Comparison of ENCODE assay signal across 19 mouse cellular contexts in genomic region chr5:150490821-150491220, GRCm38 (mm10). TPM values are rescaled to one million over a fixed set of nuclear protein-coding genes. Genes with fewer than 3 reads are reported as not detected.
DNase-seq lines count a peak whose midpoint lies in the region; ATAC-seq and TF ChIP-seq lines count a peak whose summit lies in the region.
"Had no signal": no experiment of that assay in that cellular context is flagged by ENCODE, and none has a peak within 500 bp of the region (broad histone marks: within the 10 kb centered on the region; RNA-seq: fewer than 3 reads in every experiment).

No protein-coding gene starts in this region.

- H3K4me3 ChIP-seq in intestine, embryonic 14.5 days (ENCODE audit: low read depth, low read length), result no peak overlapping the region; the same call in 1 of the 2 replicates
- no peak overlapping the region for H3K4me3 ChIP-seq in intestine, embryonic 15.5 days (replicated peaks)
- H3K4me3 ChIP-seq in lung, postnatal 0 days (ENCODE audit: low read depth, low read length), result no peak overlapping the region
- H3K4me3 ChIP-seq in forebrain, embryonic 16.5 days (replicated peaks; ENCODE audit: low read length), result no peak overlapping the region
- H3K4me3 ChIP-seq: heart, embryonic 13.5 days; neural tube, embryonic 13.5 days had no signal

- peak overlapping the region; percentile 6; the same call in 1 of the 2 replicates for H3K4me2 ChIP-seq in intestine, embryonic 14.5 days (ENCODE audit: low read length)
- H3K4me2 ChIP-seq in intestine, embryonic 15.5 days (replicated peaks), result no peak overlapping the region
- H3K4me2 ChIP-seq in lung, postnatal 0 days (replicated peaks; ENCODE audit: low read depth, low read length), result no peak overlapping the region
- H3K4me2 ChIP-seq in forebrain, embryonic 16.5 days (ENCODE audit: low read length), result no peak overlapping the region
- H3K4me2 ChIP-seq: heart, embryonic 13.5 days; neural tube, embryonic 13.5 days had no signal

- WGBS in intestine, embryonic 14.5 days, result 48% methylated on average over 8 of the region's 8 CpGs
- WGBS in intestine, embryonic 15.5 days, result 50% methylated on average over 8 of the region's 8 CpGs
- 53% methylated on average over 8 of the region's 8 CpGs for WGBS in lung, postnatal 0 days
- WGBS in forebrain, embryonic 16.5 days, result 80% methylated on average over 8 of the region's 8 CpGs

- no peak overlapping the region for H3K27ac ChIP-seq in intestine, embryonic 14.5 days (ENCODE audit: low read depth)
- H3K27ac ChIP-seq in intestine, embryonic 15.5 days, result no peak overlapping the region
- no peak overlapping the region for H3K27ac ChIP-seq in lung, postnatal 0 days (ENCODE audit: low read length)
- no peak overlapping the region for H3K27ac ChIP-seq in forebrain, embryonic 16.5 days (ENCODE audit: low read length)
- H3K27ac ChIP-seq: heart, embryonic 13.5 days; liver, embryonic 14.5 days; neural tube, embryonic 13.5 days had no signal

- no peak for ATAC-seq in intestine, embryonic 14.5 days (replicated peaks; ENCODE audit: low FRiP score, low TSS enrichment, low read depth)
- no peak; the same call in 1 of the 2 replicates for ATAC-seq in intestine, embryonic 15.5 days
- ATAC-seq in lung, postnatal 0 days, result no peak
- no peak for ATAC-seq in forebrain, embryonic 16.5 days
- ATAC-seq: midbrain, embryonic 16.5 days had no signal

- no peaks in the 10 kb centered on the region for H3K27me3 ChIP-seq in intestine, embryonic 14.5 days (replicated peaks; ENCODE audit: control insufficient read depth, insufficient read depth, low read length)
- H3K27me3 ChIP-seq in intestine, embryonic 15.5 days (replicated peaks), result no peaks in the 10 kb centered on the region
- no peaks in the 10 kb centered on the region for H3K27me3 ChIP-seq in lung, postnatal 0 days (replicated peaks; ENCODE audit: insufficient read depth, low read length)
- H3K27me3 ChIP-seq in forebrain, embryonic 16.5 days (replicated peaks; ENCODE audit: control insufficient read depth, insufficient read depth, low read length), result no peaks in the 10 kb centered on the region
- H3K27me3 ChIP-seq: heart, embryonic 13.5 days; neural tube, embryonic 13.5 days had no signal

- H3K9ac ChIP-seq in intestine, embryonic 14.5 days (ENCODE audit: low read length), result no peak overlapping the region
- H3K9ac ChIP-seq in intestine, embryonic 15.5 days, result no peak overlapping the region
- no peak overlapping the region for H3K9ac ChIP-seq in lung, postnatal 0 days (replicated peaks; ENCODE audit: low read depth)
- no peak overlapping the region for H3K9ac ChIP-seq in forebrain, embryonic 16.5 days (replicated peaks; ENCODE audit: low read depth, low read length)
- H3K9ac ChIP-seq: heart, embryonic 13.5 days; liver, embryonic 14.5 days; neural tube, embryonic 13.5 days had no signal

- no peak for DNase-seq in intestine, embryonic 14.5 days (ENCODE audit: low spot score)
- peak; percentile 24 for DNase-seq in lung, postnatal 0 days (ENCODE audit: low spot score)
- DNase-seq in lung, postnatal 25 days (ENCODE audit: low spot score), result no peak
- DNase-seq in forelimb bud, embryonic 11.5 days (ENCODE audit: low read depth, low spot score), result peak; percentile 64
- no peak for DNase-seq in right cerebral cortex, postnatal 10 days (ENCODE audit: low spot score in 2 of 2)
- DNase-seq: adrenal gland, adult 8-10 months; cerebellum, adult 2 months; gastrocnemius, postnatal 36 days; heart, postnatal 4 days; kidney, postnatal 36 days; thymus, postnatal 14 days had no signal

- no peaks in the 10 kb centered on the region for H3K4me1 ChIP-seq in intestine, embryonic 14.5 days (replicated peaks; ENCODE audit: control insufficient read depth, insufficient read depth, low read length)
- H3K4me1 ChIP-seq in intestine, embryonic 15.5 days (replicated peaks), result no peaks in the 10 kb centered on the region
- no peaks in the 10 kb centered on the region for H3K4me1 ChIP-seq in lung, postnatal 0 days (ENCODE audit: insufficient read depth, low read depth, low read length)
- H3K4me1 ChIP-seq in forebrain, embryonic 16.5 days (replicated peaks; ENCODE audit: control insufficient read depth, insufficient read depth, low read length), result no peaks in the 10 kb centered on the region
- H3K4me1 ChIP-seq: heart, embryonic 13.5 days; neural tube, embryonic 13.5 days had no signal

- TF ChIP-seq EP300 in lung, postnatal 0 days (IDR thresholded peaks at IDR 0.05), result no peak

- TF ChIP-seq CTCF in lung, postnatal 0 days (IDR thresholded peaks at IDR 0.05), result no peak

- no peaks in the 10 kb centered on the region for H3K9me3 ChIP-seq in intestine, embryonic 14.5 days (ENCODE audit: control insufficient read depth, low read length)
- H3K9me3 ChIP-seq in intestine, embryonic 15.5 days, result no peaks in the 10 kb centered on the region
- H3K9me3 ChIP-seq in lung, postnatal 0 days (ENCODE audit: low read length), result no peaks in the 10 kb centered on the region
- no peaks in the 10 kb centered on the region for H3K9me3 ChIP-seq in forebrain, embryonic 16.5 days (ENCODE audit: control insufficient read depth, low read length)
- H3K9me3 ChIP-seq: G1E; heart, embryonic 13.5 days; neural tube, embryonic 13.5 days had no signal

- H3K36me3 ChIP-seq in intestine, embryonic 14.5 days (ENCODE audit: control insufficient read depth, insufficient read depth, low read length), result no peaks in the 10 kb centered on the region
- H3K36me3 ChIP-seq in intestine, embryonic 15.5 days, result no peaks in the 10 kb centered on the region
- H3K36me3 ChIP-seq in lung, postnatal 0 days (ENCODE audit: insufficient read depth, low read length), result no peaks in the 10 kb centered on the region
- H3K36me3 ChIP-seq in forebrain, embryonic 16.5 days (ENCODE audit: control insufficient read depth, insufficient read depth), result peaks cover 6% of the 10 kb centered on the region
- H3K36me3 ChIP-seq: G1E had no signal

RNA-seq across cellular contexts. Expression of gene Zar1l, which starts 27.1 kb away (rescaled TPM):
- not detected in 2 replicates for polyA plus RNA-seq in intestine, embryonic 14.5 days (2014; fragmentation: Nextera tagmentation; extraction: Ambion mirVana)
- not detected in 2 replicates for polyA plus RNA-seq in intestine, embryonic 15.5 days (2015; fragmentation: Nextera tagmentation; extraction: Ambion mirVana)
- polyA plus RNA-seq in lung, postnatal 0 days (2015; fragmentation: Nextera tagmentation; extraction: Ambion mirVana), result not detected in 2 replicates
- polyA plus RNA-seq in forebrain, embryonic 16.5 days (2015; fragmentation: Nextera tagmentation; extraction: Ambion mirVana), result not detected in 2 replicates
- polyA plus RNA-seq: cerebellum, adult 2 months; G1E; heart, embryonic 13.5 days; liver, embryonic 14.5 days; midbrain, embryonic 16.5 days; neural tube, embryonic 13.5 days; small intestine, adult 2 months had no signal

RNA-seq across cellular contexts. Expression of gene Brca2, which starts 31.6 kb away (rescaled TPM):
- polyA plus RNA-seq in intestine, embryonic 14.5 days (2014; fragmentation: Nextera tagmentation; extraction: Ambion mirVana), result 25.2 and 28.5 TPM in 2 replicates
- 16.2 and 20.0 TPM in 2 replicates for polyA plus RNA-seq in intestine, embryonic 15.5 days (2015; fragmentation: Nextera tagmentation; extraction: Ambion mirVana)
- 5.3 and 6.5 TPM in 2 replicates for polyA plus RNA-seq in lung, postnatal 0 days (2015; fragmentation: Nextera tagmentation; extraction: Ambion mirVana)
- polyA plus RNA-seq in forebrain, embryonic 16.5 days (2015; fragmentation: Nextera tagmentation; extraction: Ambion mirVana), result 11.3 and 16.5 TPM in 2 replicates

Comparison
In these comparisons a context has a peak if more than half of its experiments do, and no peak if none do; other contexts are left out.
1. DNase-seq: peak in lung, postnatal 0 days (single experiment) and forelimb bud, embryonic 11.5 days (single experiment); none in intestine, embryonic 14.5 days (single experiment), lung, postnatal 25 days (single experiment) and right cerebral cortex, postnatal 10 days (0 of 2).